Mouse (Mus musculus) heart, embryonic 11.5 days (tissue): ENCODE measurements around the gene Selenoh. TPM values are rescaled to one million over a fixed set of nuclear protein-coding genes. Genes with fewer than 3 reads are reported as not detected.
"Not testable (repeated sequence)": the region's sequence is repeated elsewhere in the genome, so short reads cannot be mapped to it uniquely, and the experiment has no call there.

Experiments used
- ATAC-seq: fragments of 200-750 bp; cut with Nextera tagmentation; replicated peaks from 2 replicates; pipeline ENCODE4 v1.8.0; 2017; ENCODE audit warnings: moderate library complexity; ENCODE audit not compliant: insufficient number of reproducible peaks, low FRiP score, low TSS enrichment
- H3K27ac ChIP-seq: fragments of 300-500 bp; sonication (generic); 2 replicates; pipeline ENCODE4 v1.5.1; 2014; ENCODE audit warnings: mild to moderate bottlenecking, low read depth, low read length
- H3K27me3 ChIP-seq: fragments of 300-500 bp; sonication (generic); 2 replicates; pipeline ENCODE4 v1.6.1; 2014; ENCODE audit warnings: mild to moderate bottlenecking, low read length, mixed read lengths; ENCODE audit not compliant: control insufficient read depth, insufficient read depth
- H3K36me3 ChIP-seq: fragments of 300-500 bp; sonication (generic); 2 replicates; pipeline ENCODE4 v1.6.1; 2014; ENCODE audit warnings: mild to moderate bottlenecking, low read length, moderate library complexity, mixed read lengths; ENCODE audit not compliant: control insufficient read depth, insufficient read depth
- H3K4me1 ChIP-seq: fragments of 300-500 bp; sonication (generic); 2 replicates; pipeline ENCODE4 v1.6.1; 2014; ENCODE audit warnings: low read length; ENCODE audit not compliant: control insufficient read depth, insufficient read depth
- H3K4me2 ChIP-seq: fragments of 300-500 bp; sonication (generic); 2 replicates; pipeline ENCODE4 v1.6.1; 2014; ENCODE audit warnings: mild to moderate bottlenecking, moderate library complexity
- H3K4me3 ChIP-seq: fragments of 300-500 bp; sonication (generic); 2 replicates; pipeline ENCODE4 v1.5.1; 2014; ENCODE audit warnings: low read depth, low read length
- H3K9ac ChIP-seq: fragments of 300-500 bp; sonication (generic); 2 replicates; pipeline ENCODE4 v1.6.1; 2014; ENCODE audit warnings: mild to moderate bottlenecking, low read depth, low read length, moderate library complexity
- H3K9me3 ChIP-seq: fragments of 300-500 bp; sonication (generic); replicated peaks from 2 replicates; pipeline ENCODE4 v1.6.1; 2016; ENCODE audit warnings: low read length; ENCODE audit not compliant: control insufficient read depth
- WGBS: fragments of 180-500 bp; shearing (Covaris S2); extraction: QIAGEN DNeasy Blood & Tissue Kit; methylation state at CpG from one replicate; pipeline ENCODE4 v1.1.7; 2014; ENCODE audit not compliant: insufficient replicate concordance; 5-methylcytosine and 5-hydroxymethylcytosine counted together
- polyA plus RNA-seq: library from polyadenylated mRNA; unstranded; fragments of >200 nt; fragmentation: Nextera tagmentation; extraction: Ambion mirVana; gene quantifications from 2 replicates; pipeline ENCODE4 v1.2.1, GENCODE M21; 2014

Gene Selenoh
- polyA plus RNA-seq, 1 experiment from 2014 or later, result 298 TPM

DNA sequence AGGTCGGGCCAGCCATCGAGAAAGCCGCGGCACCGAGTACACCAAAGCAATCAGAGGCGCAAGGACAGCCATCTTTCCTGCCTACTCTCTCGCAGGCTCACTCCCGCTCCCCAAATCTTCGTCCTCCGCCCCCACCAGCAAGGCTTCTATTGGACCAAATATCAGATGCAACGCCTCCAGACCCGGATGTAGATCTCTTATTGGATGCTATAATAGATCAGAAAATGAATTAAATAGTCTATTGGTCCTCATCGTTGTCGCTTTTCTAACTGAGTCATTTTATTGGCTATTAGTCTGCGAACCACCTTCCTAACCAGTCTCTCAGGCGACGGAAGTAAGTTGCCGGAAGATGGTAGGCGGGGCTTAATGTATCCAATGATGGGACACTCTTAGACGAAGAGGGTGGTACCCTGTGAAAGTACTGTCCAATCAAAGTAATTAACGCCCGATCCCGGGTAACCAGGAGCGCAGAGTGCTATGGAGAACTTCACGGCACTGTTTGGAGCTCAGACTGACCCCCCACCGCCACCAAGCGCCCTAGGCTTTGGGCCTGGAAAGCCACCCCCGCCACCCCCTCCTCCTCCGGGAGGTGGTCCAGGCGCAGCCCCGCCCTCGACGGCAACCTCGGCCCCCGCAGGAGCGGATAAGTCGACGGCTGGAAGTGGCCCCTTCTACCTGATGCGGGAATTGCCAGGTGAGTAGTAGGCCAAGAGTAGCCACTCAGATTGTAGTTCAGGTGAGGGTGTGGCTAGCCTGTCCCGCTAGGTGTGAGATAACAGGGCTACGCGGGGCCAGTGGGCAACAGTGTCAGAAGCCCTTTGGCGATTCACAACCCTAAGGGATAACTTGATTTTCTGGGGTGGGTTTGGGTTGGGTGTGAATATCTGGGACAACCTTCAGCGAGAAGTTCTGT, 7.7 kb upstream of the Selenoh start, which contains the start of the genes Gm28635 and Med19:
Gm28635 (minus strand) TSS at position 74 of the 913 bp plus-strand sequence.
Med19 (plus strand) TSS at position 435 of the 913 bp plus-strand sequence.
- Histone ChIP-seq H3K9ac (peak within 1 kb of the TSS; percentile 87), H3K27ac (peak within 1 kb of the TSS; percentile 64), H3K27me3 (no peaks in the 10 kb centered on the region), H3K36me3 (peaks cover 12% of the 10 kb centered on the region), H3K4me2 (peak within 1 kb of the TSS; percentile 74), H3K4me1 (peaks cover 10% of the 10 kb centered on the region), H3K4me3 (peak within 1 kb of the TSS; percentile 91), H3K9me3 (no peaks in the 10 kb centered on the region)
- ATAC-seq, result peak; percentile 99
- under 1% methylated on average over 43 of the region's 44 CpGs for WGBS

DNA sequence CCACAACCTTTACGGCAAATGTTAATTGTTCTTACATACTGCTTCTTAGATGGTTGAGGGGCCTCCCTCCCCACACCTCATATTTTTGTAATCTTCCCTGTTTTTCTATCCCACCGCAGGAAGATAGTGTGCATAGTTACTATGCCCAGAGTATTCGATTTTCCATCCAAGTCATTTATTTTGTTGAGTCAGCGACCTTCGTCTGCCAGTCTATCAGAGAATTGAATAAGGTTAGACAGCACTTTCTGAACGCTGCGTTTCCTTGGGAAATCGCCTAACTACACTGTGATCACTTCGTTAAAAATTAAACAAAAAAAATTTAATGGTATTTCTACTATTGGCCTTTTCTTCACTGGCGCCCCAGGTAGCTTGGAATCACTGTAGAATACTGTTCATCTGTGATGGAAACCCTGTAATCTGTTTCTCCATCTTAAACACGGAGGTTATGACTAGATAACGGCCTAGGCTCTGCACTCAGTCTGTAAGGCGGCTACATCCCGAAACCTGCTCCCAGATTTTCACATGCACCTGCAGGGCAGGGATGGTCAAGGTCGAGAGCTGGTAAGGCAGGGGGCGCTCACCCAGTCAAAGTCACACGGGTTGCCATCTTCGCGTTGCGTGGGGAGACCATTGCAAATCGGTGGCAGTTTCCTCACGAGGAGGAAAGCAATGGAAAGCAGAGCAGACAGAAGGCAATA, 6.8 kb upstream of the Selenoh start:
- peaks cover 5% of the 10 kb centered on the region for H3K4me1 ChIP-seq
- H3K9ac ChIP-seq, result peak overlapping the region; percentile 77
- H3K36me3 ChIP-seq, result peaks cover 19% of the 10 kb centered on the region
- H3K27ac ChIP-seq, result peak overlapping the region; percentile 51
- no peaks in the 10 kb centered on the region for H3K27me3 ChIP-seq
- peak; percentile 59 for ATAC-seq
- peak overlapping the region; percentile 67 for H3K4me2 ChIP-seq
- H3K9me3 ChIP-seq, result no peaks in the 10 kb centered on the region
- H3K4me3 ChIP-seq, result peak overlapping the region; percentile 91
- 9% methylated on average over 22 of the region's 22 CpGs for WGBS

DNA sequence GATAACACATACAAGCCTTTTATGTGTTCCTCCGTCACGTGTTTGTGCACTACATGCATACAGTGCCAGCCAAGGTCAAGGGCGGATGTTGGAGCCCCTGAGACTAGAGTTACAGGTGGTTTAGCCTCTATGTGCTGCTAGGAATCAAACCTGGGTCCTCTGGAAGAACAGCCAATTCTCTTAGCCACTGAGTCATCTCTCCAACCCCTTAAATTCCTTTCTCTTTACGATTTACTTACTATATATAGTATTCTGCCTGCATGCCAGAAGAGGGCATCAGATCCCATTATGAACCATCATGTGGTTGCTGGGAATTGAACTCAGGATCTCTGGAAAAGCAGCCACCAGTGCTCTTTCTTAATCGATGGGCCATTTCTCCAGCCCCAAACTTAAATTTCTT, 965 bp upstream of the Selenoh start:
- H3K9me3 ChIP-seq, H3K27ac ChIP-seq, H3K27me3 ChIP-seq, H3K4me1 ChIP-seq, ATAC-seq, H3K9ac ChIP-seq, H3K4me2 ChIP-seq, H3K4me3 ChIP-seq: not testable (repeated sequence)
- H3K36me3 ChIP-seq, result peaks cover 24% of the 10 kb centered on the region
- WGBS, result 66% methylated on average over 4 of the region's 5 CpGs

DNA sequence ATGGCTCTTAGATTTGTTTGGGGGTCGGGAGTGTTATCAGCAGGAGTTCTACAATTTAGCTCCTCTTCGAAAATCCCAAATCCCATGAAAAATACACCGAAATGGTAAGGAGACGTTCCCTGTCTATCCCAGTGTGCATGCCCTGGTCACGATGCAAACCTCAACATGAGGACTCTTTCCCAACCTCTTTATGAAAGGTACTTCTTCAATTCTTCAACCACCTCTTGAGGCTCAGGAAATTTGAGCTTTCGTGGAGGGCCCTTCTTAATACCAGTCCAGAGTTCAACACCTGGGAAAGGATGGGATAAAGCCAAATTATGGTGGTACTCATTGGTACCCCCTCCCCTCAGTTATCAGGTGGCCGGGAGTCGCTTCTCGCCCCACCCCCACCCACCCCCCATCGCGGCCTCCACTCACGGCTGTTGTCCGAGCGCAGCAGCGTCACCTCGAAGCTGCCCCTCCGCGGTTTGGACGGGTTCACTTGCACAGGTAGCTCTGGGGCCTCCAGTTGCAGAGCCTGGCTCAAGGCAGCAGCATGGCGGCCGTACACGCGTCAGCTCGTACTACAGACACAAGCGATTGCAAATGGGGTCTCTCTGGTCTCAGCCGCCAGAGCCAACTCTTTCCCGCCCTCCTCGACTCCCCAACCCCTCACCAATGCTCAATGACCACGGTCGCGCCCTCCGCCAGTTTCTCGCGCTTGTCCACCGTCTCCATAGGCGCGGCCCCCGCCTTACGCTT, 572 bp downstream of the Selenoh start:
- no peaks in the 10 kb centered on the region for H3K27me3 ChIP-seq
- peaks cover 10% of the 10 kb centered on the region; the same call in 1 of the 2 replicates for H3K4me1 ChIP-seq
- no peaks in the 10 kb centered on the region for H3K9me3 ChIP-seq
- WGBS, result 2% methylated on average over 39 of the region's 39 CpGs
- H3K4me3 ChIP-seq, result peak overlapping the region; percentile 90
- H3K9ac ChIP-seq, result peak overlapping the region; percentile 98
- peak overlapping the region; percentile 95 for H3K27ac ChIP-seq
- ATAC-seq, result peak; percentile 53
- H3K36me3 ChIP-seq, result peaks cover 18% of the 10 kb centered on the region
- H3K4me2 ChIP-seq, result peak overlapping the region; percentile 76

DNA sequence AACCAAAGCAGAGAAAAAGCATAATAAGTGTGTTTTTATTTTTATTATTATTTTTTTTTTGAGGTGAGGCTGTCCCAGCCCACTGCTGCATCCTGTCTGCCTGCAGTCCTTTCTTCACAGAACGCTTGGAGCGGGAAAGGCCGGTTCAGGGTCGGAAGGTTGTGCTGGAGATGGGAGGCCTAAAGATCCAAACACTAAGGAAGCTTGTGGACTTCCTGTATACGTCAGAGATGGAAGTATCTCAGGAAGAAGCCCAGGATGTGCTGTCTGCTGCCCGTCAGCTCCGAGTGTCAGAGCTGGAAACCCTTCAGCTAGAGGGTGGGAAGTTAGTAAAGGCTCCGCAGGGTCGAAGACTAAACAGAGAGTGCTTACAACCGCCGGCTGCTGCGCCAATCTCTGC, 4.5 kb downstream of the Selenoh start:
- H3K27me3 ChIP-seq, result no peaks in the 10 kb centered on the region
- H3K4me1 ChIP-seq, result peaks cover 8% of the 10 kb centered on the region; the same call in 1 of the 2 replicates
- peak overlapping the region; percentile 62 for H3K27ac ChIP-seq
- no peak overlapping the region for H3K4me3 ChIP-seq
- H3K9me3 ChIP-seq, result no peaks in the 10 kb centered on the region
- 46% methylated on average over 12 of the region's 12 CpGs for WGBS
- H3K36me3 ChIP-seq, result peaks cover 3% of the 10 kb centered on the region; the same call in 1 of the 2 replicates
- H3K4me2 ChIP-seq, result no peak overlapping the region
- 0 out of 2 replicates have a peak overlapping the region, but pooled peaks have one; percentile 6 for H3K9ac ChIP-seq
- ATAC-seq, result no peak

DNA sequence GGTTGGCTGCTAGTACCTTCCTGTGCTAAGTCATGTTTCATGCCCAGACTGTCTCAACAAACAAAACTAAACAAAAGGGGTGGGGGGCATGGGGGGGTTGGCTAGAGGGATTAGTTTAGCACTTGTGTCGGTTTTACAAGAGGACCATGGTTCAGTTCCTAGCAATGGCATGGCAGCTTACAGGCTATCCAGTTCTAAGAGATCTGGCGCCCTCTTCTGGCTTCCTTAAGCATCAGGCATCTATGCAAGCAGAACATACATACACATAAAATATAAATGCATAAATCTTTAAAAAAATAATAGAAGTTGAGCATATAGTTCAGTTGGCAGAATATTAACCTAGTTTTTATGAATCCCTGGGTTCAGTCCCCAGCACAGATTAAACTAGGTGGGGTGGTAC, 7.7 kb downstream of the Selenoh start:
- Histone ChIP-seq H3K9me3 (no peaks in the 10 kb centered on the region), H3K4me1 (no peaks in the 10 kb centered on the region), H3K4me3 (no peak overlapping the region), H3K27ac (no peak overlapping the region), H3K36me3 (no peaks in the 10 kb centered on the region), H3K4me2 (no peak overlapping the region), H3K27me3 (no peaks in the 10 kb centered on the region), H3K9ac (no peak overlapping the region)
- WGBS, result 26% methylated on average over 2 of the region's 2 CpGs
- no peak for ATAC-seq

DNA sequence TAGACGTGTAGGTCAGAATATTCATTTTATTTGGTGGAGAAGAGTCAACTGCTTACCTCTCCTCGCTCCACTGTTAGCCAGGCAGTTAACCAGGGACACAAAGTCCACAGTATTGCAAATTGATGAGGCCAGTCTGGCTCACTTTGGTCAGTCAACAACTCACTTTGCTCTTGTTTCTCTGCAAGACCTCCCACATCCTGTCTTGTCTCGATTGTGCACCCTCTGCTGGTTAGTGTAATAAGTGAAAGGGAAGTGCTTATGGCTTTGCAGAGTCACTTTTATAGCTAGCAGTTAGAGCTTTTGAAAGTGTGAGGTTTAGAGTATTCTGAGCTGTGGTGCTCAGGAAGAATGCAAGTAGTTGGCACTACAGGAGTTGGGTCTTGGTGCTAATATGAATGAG, 10.3 kb downstream of the Selenoh start:
- Histone ChIP-seq H3K4me2 (no peak overlapping the region), H3K4me1 (no peaks in the 10 kb centered on the region), H3K27ac (no peak overlapping the region), H3K27me3 (no peaks in the 10 kb centered on the region), H3K9me3 (no peaks in the 10 kb centered on the region), H3K36me3 (no peaks in the 10 kb centered on the region), H3K9ac (no peak overlapping the region), H3K4me3 (no peak overlapping the region)
- 59% methylated on average over 3 of the region's 3 CpGs for WGBS
- no peak for ATAC-seq

DNA sequence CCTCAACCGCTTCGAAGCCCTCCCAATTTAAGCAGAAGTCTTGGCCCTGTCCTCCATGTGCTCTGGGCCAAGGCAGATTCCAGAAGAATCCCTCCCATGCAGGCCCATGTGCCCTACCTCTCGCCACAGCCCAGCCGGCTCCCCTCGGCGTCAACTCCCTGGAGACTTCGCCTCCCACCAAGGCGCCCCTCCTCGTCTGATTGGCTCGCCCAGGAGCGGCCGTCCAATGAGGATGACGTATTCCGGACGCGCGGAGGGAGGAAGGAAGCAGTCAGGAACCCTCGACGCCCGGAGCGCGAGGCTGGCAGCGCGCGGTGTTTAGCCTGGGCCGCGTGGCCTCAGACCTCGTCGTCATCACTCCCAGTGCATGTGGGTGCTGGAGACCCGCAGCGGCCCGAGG, 11.8 kb downstream of the Selenoh start, which contains the start of gene Btbd18:
Btbd18 (plus strand) TSS at position 274 of the 400 bp plus-strand sequence.
- Histone ChIP-seq H3K9me3 (no peaks in the 10 kb centered on the region), H3K4me1 (no peaks in the 10 kb centered on the region), H3K27ac (no peak within 1 kb of the TSS), H3K27me3 (no peaks in the 10 kb centered on the region), H3K4me3 (no peak within 1 kb of the TSS), H3K36me3 (no peaks in the 10 kb centered on the region), H3K4me2 (no peak within 1 kb of the TSS), H3K9ac (no peak within 1 kb of the TSS)
- WGBS, result 89% methylated on average over 32 of the region's 32 CpGs
- no peak for ATAC-seq
